Mouse (Mus musculus) layer of hippocampus, postnatal 10 days (tissue): ENCODE measurements around the gene Slc2a6. TPM values are rescaled to one million over a fixed set of nuclear protein-coding genes. Genes with fewer than 3 reads are reported as not detected.

Source experiments
- DNase-seq, 2 experiments: peaks; one replicate each; pipeline ENCODE4 v3.0.0; 2021; ENCODE audit warnings: low spot score in 2 of 2
- long read RNA-seq: library from polyadenylated mRNA; stranded (forward); transcript quantifications from one replicate; pipeline ENCODE4 v2.0.0, GENCODE M21; 2023
- total RNA-seq, 2 experiments: library from RNA; stranded (reverse); gene quantifications; 2 replicates each; pipeline ENCODE4 v1.2.3; 2021

Gene Slc2a6
- 10 to 100 TPM; 44.3 to 44.9 TPM for total RNA-seq
- long read RNA-seq, transcript Slc2a6-201 (10 exons, 2,138 nt) = major isoform, 31 of 46 reads
- long read RNA-seq, partial matches to known transcripts = 4 of 46 reads
- long read RNA-seq, other reads (novel, unspliced or antisense) = 11 of 46 reads

DNA sequence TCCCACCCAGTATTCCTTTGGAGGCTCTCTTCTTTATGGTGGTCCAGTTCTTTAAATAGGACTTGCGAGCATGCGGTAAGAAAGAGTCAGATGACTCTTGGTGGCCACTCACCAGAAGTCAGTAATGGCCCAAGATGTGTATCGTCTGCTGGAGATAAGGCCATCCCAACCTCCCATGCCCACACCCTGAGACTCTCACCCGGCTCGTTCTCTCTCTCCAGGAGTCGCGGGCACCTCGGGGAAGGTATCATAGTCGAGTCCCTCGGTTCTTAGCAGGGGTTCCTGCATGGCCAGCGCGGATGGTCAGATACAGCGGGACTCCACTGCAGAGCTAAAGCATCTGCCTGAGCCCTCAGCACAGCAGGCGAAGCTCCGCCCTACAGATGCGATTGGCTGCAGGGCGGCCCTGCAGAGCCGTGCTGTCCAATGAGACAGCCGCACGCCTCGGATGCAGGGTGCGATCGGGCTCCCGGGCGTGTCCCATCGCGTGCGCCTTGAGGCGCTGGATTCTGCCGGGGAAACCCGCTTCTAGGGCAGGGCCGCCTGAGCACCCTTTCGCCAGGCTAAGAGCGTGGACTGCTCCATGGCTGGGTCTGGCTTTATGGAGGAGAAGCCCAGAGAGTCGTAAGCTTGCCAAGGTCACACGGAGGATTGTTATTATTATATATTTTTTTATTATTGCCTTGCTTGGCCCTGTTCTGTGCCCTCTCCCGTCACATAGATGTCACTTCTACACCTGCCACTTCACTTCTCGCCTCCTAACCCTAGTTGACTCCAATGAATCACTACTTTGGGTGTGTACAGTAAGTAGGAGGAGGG is at the start of gene Slc2a6:
Slc2a6 (minus strand) TSS at position 381 of the 819 bp plus-strand sequence.
- DNase-seq = peak; percentile 83 to 88

DNA sequence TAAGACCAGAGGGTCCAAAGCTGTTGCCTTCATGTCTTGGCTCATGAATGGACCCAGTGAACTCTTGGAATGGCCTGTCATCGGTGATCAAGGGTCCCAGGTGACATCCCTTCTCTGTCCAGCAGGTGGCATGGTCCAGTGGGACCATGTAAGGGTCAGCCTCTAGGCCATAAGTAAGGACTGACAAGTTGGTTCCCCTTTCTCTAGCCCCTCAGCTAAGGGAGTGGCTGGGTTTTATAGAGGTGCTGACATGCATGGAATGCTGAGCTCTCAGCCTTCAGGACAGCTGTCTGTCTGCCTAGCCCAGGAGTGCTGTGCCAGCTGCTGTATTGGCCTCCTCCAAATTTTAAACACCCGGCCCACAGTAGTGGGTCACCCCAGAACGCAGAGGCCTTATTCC is 47.7 kb upstream of the Slc2a6 start:
- peak; percentile 47 to 54 for DNase-seq

GRCm38 (mm10) chr2:27074804-27075203 is 47.0 kb upstream of the Slc2a6 start:
- DNase-seq = no peak

DNA sequence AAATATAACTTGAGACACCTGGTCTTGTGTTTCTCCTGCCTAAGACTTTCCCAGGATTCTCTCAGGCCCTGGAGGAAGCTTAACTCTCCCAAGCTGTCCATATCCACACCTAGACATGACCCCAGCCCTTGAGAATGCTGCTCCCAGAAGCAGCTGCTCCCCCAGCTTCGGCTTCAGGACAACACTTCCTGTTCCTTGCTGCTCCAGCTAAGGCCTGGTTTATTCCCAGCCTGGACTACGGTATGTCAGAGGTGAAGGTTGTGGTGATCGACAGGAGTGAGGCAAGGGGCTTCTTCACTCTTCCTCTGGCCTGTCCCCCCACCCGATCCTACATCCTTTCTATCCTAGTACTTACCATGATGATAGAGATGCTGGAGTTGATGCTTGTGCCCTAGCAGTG is 45.6 kb upstream of the Slc2a6 start:
- DNase-seq = no peak

GRCm38 (mm10) chr2:27071978-27072377 is 44.2 kb upstream of the Slc2a6 start, which contains the start of gene Mymk:
TSS of gene Mymk (minus strand) at chr2:27072179.
- no peak for DNase-seq

DNA sequence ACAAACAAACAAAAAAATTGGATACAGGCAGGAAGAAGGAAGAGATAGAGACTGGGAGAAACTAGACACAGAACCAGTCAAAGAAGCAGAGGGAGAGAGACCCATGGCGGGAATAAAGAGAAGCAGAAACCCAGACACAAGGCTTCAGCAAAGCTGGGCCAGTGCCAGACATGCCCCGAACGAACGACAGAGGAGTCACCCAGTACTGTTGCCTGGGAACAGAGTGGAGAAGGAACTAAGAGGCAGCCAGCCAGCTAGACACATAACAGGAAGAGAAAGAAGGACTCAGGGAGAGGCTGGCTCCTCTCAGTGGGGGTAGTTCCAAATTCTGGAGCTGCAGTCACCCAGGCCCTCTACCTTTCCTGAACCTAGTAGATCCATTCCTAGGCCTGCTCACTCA is 43.3 kb upstream of the Slc2a6 start:
- DNase-seq = peak; percentile 86 to 89

- no peak for DNase-seq
Observed at GRCm38 (mm10) chr2:27070247-27070813, 42.5 kb upstream of the Slc2a6 start.

DNA sequence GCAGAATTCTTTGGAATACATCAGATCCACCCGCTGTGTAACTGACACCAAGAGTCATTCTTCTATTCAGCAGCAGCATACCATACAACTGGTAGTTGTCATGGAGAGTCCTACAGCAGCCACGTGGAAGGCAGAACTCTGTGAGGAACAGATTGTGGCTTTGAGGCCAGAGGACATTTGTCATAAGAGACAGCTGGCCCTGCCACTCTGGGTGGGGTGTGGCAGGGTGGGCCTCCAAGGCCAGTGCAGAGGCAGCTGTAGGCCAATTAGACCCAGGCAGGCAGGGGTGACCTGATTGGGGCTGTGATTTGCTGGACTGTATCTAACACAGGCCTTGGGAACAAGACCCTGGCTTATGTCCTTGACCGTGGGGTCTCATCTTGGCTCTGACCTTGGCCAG is 41.8 kb upstream of the Slc2a6 start:
- DNase-seq = no peak

GRCm38 (mm10) chr2:27067996-27068395 is 40.2 kb upstream of the Slc2a6 start:
- DNase-seq = peak in 1 of 2 experiments; percentile 38

- no peak for DNase-seq
Observed at GRCm38 (mm10) chr2:27067124-27067523, 39.3 kb upstream of the Slc2a6 start.

DNA sequence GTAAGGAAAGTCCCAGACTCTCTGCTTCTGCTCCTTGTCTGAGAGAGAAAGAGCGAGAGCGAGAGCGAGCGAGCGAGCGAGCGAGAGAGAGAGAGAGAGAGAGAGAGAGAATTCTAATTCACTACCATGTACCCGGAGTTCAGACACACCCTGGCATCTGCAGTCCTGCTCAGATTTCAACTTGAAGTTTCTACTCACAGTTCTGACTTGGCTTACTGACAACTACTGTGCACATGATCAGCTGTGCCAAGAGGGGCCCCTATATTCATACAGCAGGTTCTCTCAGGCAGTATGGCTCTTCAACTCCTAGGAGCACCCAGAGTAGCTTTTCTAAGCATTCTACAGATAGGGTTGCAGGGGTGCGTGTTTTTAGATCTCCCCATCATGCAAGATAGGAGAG is 31.4 kb upstream of the Slc2a6 start:
- no peak for DNase-seq

DNA sequence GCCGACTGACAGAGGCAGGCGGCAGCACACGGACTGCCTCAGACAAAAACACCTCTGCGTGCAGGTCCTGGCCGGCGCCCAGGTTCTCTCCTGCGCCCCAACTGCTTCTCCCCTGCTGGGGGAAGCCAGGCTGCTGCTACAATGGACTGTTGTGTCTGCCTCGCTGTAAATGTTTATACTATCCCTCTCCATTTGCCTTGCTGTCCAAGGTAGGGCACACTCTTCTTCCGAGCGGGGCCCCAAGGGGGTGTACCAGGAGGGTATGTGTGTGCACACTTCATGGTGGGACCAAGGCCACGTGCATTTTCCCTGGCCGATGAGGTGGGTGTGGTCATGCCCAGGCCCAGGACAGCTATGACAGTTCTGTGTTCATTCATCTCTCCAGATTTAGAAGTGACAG is 31.0 kb upstream of the Slc2a6 start:
- no peak for DNase-seq

DNA sequence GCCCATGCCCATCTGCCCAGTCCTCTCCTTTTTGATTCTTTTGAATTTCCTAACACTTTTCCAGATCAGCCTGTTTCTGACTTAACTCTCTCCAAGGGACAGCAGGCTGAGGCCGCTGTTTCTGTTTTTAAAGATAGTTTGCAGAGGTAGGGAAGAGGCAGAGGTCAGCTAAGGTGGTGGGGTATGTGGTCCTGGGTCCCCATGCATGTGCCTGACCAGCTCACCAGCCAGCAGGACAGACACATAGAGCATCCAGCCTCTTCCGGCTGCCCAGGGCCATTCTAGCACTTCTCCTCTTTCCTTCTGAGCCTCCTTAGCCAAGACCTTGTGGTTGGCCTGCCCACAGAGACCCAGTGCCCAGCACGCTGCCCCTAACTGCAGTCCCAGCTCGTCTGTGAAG is 30.5 kb upstream of the Slc2a6 start:
- no peak for DNase-seq

DNA sequence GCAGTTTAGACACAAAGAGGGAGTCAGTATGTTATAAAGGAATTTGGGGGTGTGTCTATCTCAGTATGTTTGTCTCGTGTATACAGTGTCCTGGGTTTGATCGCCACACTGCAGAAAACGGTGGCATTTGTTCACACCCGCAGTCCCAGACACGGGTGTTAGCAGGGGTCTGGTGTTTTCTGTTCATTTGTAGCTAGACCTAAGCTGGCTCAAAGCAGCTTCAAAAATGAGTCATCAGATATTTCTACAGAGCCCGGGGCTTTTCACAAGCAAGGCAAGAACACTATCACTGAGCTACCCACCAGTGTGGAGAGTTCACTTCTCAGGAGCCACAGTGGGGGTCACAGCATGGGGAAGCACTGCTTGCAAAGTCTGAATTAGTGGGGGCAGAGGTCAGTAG is 21.6 kb upstream of the Slc2a6 start:
- DNase-seq = no peak

- DNase-seq = no peak
Observed at GRCm38 (mm10) chr2:27045979-27046770, 18.4 kb upstream of the Slc2a6 start.

DNA sequence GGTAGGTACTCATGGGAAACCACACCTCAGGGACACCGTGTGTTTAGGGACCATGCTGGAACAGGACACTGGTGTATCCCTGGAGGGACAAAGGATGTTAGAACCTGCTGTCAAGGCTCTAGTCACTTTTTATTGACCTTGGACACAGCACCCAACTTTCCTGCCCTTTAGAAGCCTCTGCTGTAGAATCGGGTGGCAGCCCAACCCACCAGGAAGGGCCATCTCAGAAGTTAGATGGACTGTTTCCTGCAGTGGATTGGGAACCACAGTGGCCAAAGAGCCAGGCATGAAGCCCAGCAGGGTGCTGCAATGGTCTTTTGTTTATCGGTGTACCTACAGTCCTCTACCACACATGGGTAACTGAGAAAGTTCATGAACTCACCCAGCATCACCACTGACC is 16.8 kb upstream of the Slc2a6 start:
- no peak for DNase-seq

DNA sequence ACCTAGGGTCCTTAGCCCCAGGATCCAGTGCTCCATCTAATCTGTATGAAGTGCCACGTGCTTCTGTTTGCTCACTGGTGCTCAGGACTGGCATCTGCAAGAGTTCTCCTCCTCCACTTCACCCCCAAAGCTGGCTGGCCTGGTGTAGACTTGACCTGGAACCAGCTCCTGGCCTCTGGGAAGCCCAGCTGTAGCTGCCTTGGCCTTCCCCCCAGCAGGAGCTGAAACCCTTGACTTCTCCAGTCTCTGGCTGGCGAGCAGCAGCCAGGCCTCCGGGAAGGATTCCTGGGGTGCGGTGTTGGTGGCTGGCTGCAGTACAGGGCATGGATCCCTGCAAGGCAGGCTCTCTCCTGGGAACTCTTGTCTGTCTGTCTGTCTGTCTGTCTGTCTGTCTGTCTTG is 16.4 kb upstream of the Slc2a6 start:
- no peak for DNase-seq

DNA sequence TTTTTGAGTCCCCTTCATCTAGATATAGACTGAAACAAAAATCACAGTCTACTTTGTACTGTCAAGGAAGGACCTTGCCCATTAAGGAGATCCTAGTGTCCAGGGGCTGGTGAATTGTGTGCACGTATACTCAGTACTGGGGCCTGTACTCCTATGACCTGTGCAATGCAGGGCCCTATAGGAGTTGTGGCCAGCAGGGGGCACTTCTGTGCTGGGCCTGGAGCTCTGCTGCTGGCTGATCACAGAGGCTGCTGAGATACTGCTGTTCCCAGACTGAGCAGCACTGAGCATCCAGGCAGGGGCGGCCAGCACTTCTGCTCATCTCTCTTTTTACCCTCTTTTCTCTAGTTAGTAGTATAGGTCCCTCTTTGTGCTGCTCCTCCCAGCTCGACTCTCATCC is 15.7 kb upstream of the Slc2a6 start:
- DNase-seq = peak; percentile 91 to 94

GRCm38 (mm10) chr2:27042131-27042844 is 14.5 kb upstream of the Slc2a6 start:
- no peak for DNase-seq

DNA sequence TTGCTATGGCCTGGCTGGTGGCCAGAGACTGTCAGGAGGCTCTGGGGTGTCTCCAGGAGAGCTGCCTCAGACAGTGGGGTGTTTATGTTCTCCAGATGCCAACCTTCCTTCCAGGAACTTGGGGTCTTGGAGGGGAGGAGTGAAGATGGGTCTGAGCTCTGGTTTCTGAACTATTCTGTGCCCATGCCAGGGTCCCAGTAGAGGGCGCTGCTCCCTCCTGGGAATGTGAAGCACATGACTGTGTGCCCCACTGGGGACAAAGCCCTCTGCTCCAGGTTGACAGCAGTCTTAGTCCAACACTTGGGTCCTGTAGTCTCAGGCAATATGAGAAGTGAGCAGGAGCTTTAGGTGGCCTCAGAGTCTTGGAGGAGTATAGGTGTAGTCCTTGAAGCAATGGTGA is 11.5 kb upstream of the Slc2a6 start:
- peak in 1 of 2 experiments; percentile 45 for DNase-seq

DNA sequence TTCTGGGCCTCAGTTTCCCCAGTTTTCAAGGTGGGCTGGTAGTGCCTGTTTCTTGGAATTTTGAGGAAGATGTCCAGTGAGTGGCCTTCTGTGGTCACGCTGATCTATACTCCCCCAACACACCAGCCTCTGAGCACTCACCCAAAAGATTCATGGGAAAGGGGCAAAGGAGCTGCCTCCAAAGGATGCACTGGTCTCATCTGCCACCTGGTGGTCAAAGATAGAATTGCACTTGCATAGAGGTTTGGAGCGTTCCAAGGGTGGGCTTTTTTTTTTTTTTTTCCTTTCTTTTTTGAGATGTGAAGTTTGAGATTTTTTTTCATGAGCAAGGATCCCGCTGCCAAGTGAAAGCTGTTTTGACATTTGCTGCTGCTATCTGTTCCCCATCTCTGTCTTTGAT is 10.8 kb upstream of the Slc2a6 start:
- DNase-seq = peak; percentile 86 to 89
